Mouse (Mus musculus): ENCODE data around the gene Igfbp2. TPM values are rescaled to one million over a fixed set of nuclear protein-coding genes. Genes with fewer than 3 reads are reported as not detected.

Igfbp2 gene
- total RNA-seq, 2 experiments from 2014 or later: 7.0 to 8.3 TPM

GRCm38 (mm10) chr1:72813639-72814403 is 10.5 kb upstream of the Igfbp2 start:
- DNase-seq: no peak

GRCm38 (mm10) chr1:72815184-72815583 is 9.1 kb upstream of the Igfbp2 start:
- no peak for DNase-seq

- no peak for DNase-seq
Observed at GRCm38 (mm10) chr1:72815616-72816015, 8.7 kb upstream of the Igfbp2 start.

- DNase-seq: no peak
Observed at GRCm38 (mm10) chr1:72819995-72820394, 4.3 kb upstream of the Igfbp2 start.

GRCm38 (mm10) chr1:72822893-72823292 is 1.4 kb upstream of the Igfbp2 start:
- no peak for DNase-seq

- DNase-seq: no peak
Observed at GRCm38 (mm10) chr1:72824707-72825101, 401 bp downstream of the Igfbp2 start.

GRCm38 (mm10) chr1:72825286-72825685 is 983 bp downstream of the Igfbp2 start:
- peak; percentile 29 for DNase-seq

- DNase-seq: no peak
Observed at GRCm38 (mm10) chr1:72825921-72826320, 1.6 kb downstream of the Igfbp2 start.

- DNase-seq: no peak
Observed at GRCm38 (mm10) chr1:72826446-72826845, 2.1 kb downstream of the Igfbp2 start.

GRCm38 (mm10) chr1:72826931-72827330 is 2.6 kb downstream of the Igfbp2 start:
- no peak for DNase-seq

GRCm38 (mm10) chr1:72827411-72828315 is 3.4 kb downstream of the Igfbp2 start:
- DNase-seq: no peak

- no peak for DNase-seq
Observed at GRCm38 (mm10) chr1:72828843-72829242, 4.5 kb downstream of the Igfbp2 start.

- no peak for DNase-seq
Observed at GRCm38 (mm10) chr1:72830485-72830884, 6.2 kb downstream of the Igfbp2 start.

GRCm38 (mm10) chr1:72832715-72833153 is 8.4 kb downstream of the Igfbp2 start:
- DNase-seq: no peak

- no peak for DNase-seq
Observed at GRCm38 (mm10) chr1:72833563-72833962, 9.3 kb downstream of the Igfbp2 start.

- no peak for DNase-seq
Observed at GRCm38 (mm10) chr1:72839356-72839755, 15.1 kb downstream of the Igfbp2 start.

- DNase-seq: no peak
Observed at GRCm38 (mm10) chr1:72839791-72840190, 15.5 kb downstream of the Igfbp2 start.

GRCm38 (mm10) chr1:72842666-72843459 is 18.6 kb downstream of the Igfbp2 start:
- DNase-seq: no peak

GRCm38 (mm10) chr1:72844675-72845074 is 20.4 kb downstream of the Igfbp2 start:
- no peak for DNase-seq

GRCm38 (mm10) chr1:72847849-72848380 is 23.6 kb downstream of the Igfbp2 start:
- DNase-seq: no peak

- no peak for DNase-seq
Observed at GRCm38 (mm10) chr1:72849037-72849436, 24.7 kb downstream of the Igfbp2 start.

GRCm38 (mm10) chr1:72853759-72854158 is 29.5 kb downstream of the Igfbp2 start:
- no peak for DNase-seq

All from gastrocnemius, postnatal 10 days (tissue).